Mouse (Mus musculus) layer of hippocampus, adult 2 months (tissue): ENCODE data around the gene Hist1h2bn. TPM values are rescaled to one million over a fixed set of nuclear protein-coding genes. Genes with fewer than 3 reads are reported as not detected.
"Not testable (repeated sequence)": the region's sequence is repeated elsewhere in the genome, so short reads cannot be mapped to it uniquely, and the experiment has no call there.

Experiments
- DNase-seq, 2 experiments: peaks; one replicate each; pipeline ENCODE4 v3.0.0; 2022; ENCODE audit warnings: low spot score in 2 of 2
- H3K27ac ChIP-seq: fragments of 200-600 bp; 2 replicates; pipeline ENCODE4 v1.8.1; 2022
- H3K4me3 ChIP-seq: fragments of 200-600 bp; 2 replicates; pipeline ENCODE4 v1.8.1; 2022; ENCODE audit warnings: mild to moderate bottlenecking
- CTCF ChIP-seq: fragments of 200-600 bp; conservative IDR thresholded peaks from 2 replicates; pipeline ENCODE4 v1.8.1; 2022; ENCODE audit warnings: antibody characterized with exemption, mild to moderate bottlenecking, moderate library complexity
- microRNA-seq, 2 experiments: library from miRNA; unstranded; fragments of <30 nt; microRNA quantifications; one replicate each; pipeline ENCODE4 v1.2.0; 2021
- total RNA-seq, 2 experiments: library from RNA; stranded (reverse); gene quantifications; 2 replicates each; pipeline ENCODE4 v1.2.3; 2021

Gene Hist1h2bn
- total RNA-seq, 2 experiments from 2014 or later: 8.3 to 9.4 TPM

GRCm38 (mm10) chr13:21790601-21791283 lies 36.8 kb downstream of the Hist1h2bn start:
- no peak for TF ChIP-seq CTCF
- no peak for DNase-seq
- no peak overlapping the region; the same call in 1 of the 2 replicates for H3K4me3 ChIP-seq
- no peak overlapping the region for H3K27ac ChIP-seq

DNA sequence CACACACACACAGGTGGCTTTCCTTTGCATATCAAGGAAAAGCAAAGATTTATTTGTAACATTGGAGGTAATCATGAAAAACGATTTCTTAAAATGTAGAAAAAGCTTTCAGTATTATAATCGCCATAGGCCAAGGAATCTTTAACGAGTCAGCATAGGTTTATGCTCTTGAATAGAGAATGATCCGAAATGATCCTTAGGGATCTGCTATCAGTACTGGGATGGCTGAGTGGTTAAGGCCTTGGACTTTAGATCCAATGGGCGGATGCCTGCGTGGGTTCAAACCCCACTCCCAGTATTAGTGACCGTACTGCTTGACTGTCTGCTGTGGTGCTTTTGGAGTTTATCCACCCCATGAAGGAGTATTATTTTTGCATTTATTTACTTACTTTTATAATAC lies 41.7 kb downstream of the Hist1h2bn start:
- TF ChIP-seq CTCF: no peak
- Histone ChIP-seq H3K27ac (no peak overlapping the region), H3K4me3 (no peak overlapping the region)
- no peak for DNase-seq

GRCm38 (mm10) chr13:21797163-21797562 lies 43.2 kb downstream of the Hist1h2bn start:
- H3K27ac ChIP-seq, H3K4me3 ChIP-seq, DNase-seq: not testable (repeated sequence)

- not testable (repeated sequence) for H3K4me3 ChIP-seq, DNase-seq, H3K27ac ChIP-seq
Observed at GRCm38 (mm10) chr13:21803058-21803457, 49.1 kb downstream of the Hist1h2bn start.

Small RNAs within 50 kb of the gene (microRNA-seq; reads per million reads assigned to microRNA genes)
- gene Gm44346 (0 reads per million in 2 experiments), gene Gm44357 (0 reads per million in 2 experiments), gene Gm44367 (0 reads per million in 2 experiments), gene Gm44454 (0 reads per million in 2 experiments)

Other genes with a start within 250 kb of the Hist1h2bn start
- 10 to 100 TPM; 20.2 to 23.4 TPM for gene Zkscan8, start 223.0 kb upstream of the Hist1h2bn start, total RNA-seq
- not detected for gene Olfr1366, start 211.3 kb upstream of the Hist1h2bn start, total RNA-seq
- gene Olfr1535, start 194.2 kb upstream of the Hist1h2bn start, total RNA-seq: not detected
- not detected for gene Olfr1364, start 172.4 kb upstream of the Hist1h2bn start, total RNA-seq
- gene Olfr1362, start 140.1 kb upstream of the Hist1h2bn start, total RNA-seq: not detected
- not detected for gene Olfr11, start 111.6 kb upstream of the Hist1h2bn start, total RNA-seq
- gene Olfr1361, start 90.7 kb upstream of the Hist1h2bn start, total RNA-seq: not detected
- gene Olfr1360, start 76.7 kb upstream of the Hist1h2bn start, total RNA-seq: not detected
- gene Olfr1359, start 56.0 kb upstream of the Hist1h2bn start, total RNA-seq: not detected
- gene Hist1h2bl, start 38.0 kb upstream of the Hist1h2bn start, total RNA-seq: 10 to 100 TPM; 25.0 to 36.7 TPM
- gene Hist1h2ai, start 37.7 kb upstream of the Hist1h2bn start, total RNA-seq: 10 to 100 TPM; 27.6 to 54.9 TPM
- 10 to 100 TPM; 51.3 to 58.2 TPM for gene Hist1h3h, start 36.5 kb upstream of the Hist1h2bn start, total RNA-seq
- 1 to 10 TPM; 4.2 to 8.2 TPM for gene Hist1h2bm, start 32.1 kb upstream of the Hist1h2bn start, total RNA-seq
- gene Hist1h4j, start 19.1 kb upstream of the Hist1h2bn start, total RNA-seq: 10 to 100 TPM; 16.7 to 19.3 TPM
- 100 to 1,000 TPM; 269 to 298 TPM for gene Hist1h4k, start 3.6 kb upstream of the Hist1h2bn start, total RNA-seq
- 10 to 100 TPM; 15.1 TPM for gene Hist1h2ak, start 296 bp upstream of the Hist1h2bn start, total RNA-seq
- 1 to 10 TPM; 6.3 to 8.1 TPM for gene Hist1h1b, start 26.5 kb downstream of the Hist1h2bn start, total RNA-seq
- gene Hist1h3i, start 29.2 kb downstream of the Hist1h2bn start, total RNA-seq: 10 to 100 TPM; 61.0 to 71.7 TPM
- gene Hist1h2an, start 33.1 kb downstream of the Hist1h2bn start, total RNA-seq: 1 to 10 TPM in 1 of 2 experiments, not detected in 1; 2.8 TPM
- 1 to 10 TPM; 6.8 to 8.1 TPM for gene Hist1h2bp, start 33.3 kb downstream of the Hist1h2bn start, total RNA-seq
- gene Hist1h2bq, start 56.1 kb downstream of the Hist1h2bn start, total RNA-seq: 10 to 100 TPM; 39.6 to 42.1 TPM
- 10 to 100 TPM; 30.7 to 36.0 TPM for gene Hist1h2ao, start 56.3 kb downstream of the Hist1h2bn start, total RNA-seq
- gene Hist1h4m, start 57.6 kb downstream of the Hist1h2bn start, total RNA-seq: 100 to 1,000 TPM; 247 to 254 TPM
- gene Hist1h4n, start 78.1 kb downstream of the Hist1h2bn start, total RNA-seq: 10 to 100 TPM; 26.5 to 46.4 TPM
- 10 to 100 TPM; 11.3 to 15.9 TPM for gene Hist1h2ap, start 79.4 kb downstream of the Hist1h2bn start, total RNA-seq
- gene Hist1h2br, start 79.6 kb downstream of the Hist1h2bn start, total RNA-seq: 10 to 100 TPM; 38.6 to 42.0 TPM
- 1 to 10 TPM; 3.5 to 4.6 TPM for gene Zfp184, start 191.0 kb downstream of the Hist1h2bn start, total RNA-seq
- gene Pom121l2, start 227.1 kb downstream of the Hist1h2bn start, total RNA-seq: under 1 TPM in 1 of 2 experiments, not detected in 1; 0.18 TPM